ENCODE assay signal across 16 mouse cellular contexts in the genomic region with DNA sequence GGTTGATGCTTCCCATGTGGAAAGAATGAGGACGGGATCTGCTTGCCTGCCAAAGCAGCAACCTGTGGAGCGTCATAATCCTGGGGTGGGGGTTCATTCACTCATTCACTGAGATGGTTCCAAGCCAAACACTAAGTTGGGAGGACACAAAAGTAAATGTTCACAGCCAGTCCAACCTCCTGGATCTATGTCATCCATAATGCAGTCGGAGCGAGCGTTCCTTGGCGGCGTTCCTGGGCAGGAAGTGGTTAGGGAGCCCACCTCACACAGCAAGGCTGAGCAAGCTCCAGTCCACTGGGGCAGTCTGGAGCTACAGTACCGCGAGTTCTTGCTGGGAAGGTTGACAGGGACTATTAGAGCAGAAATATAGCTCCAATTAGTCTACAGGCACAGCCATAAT. TPM values are rescaled to one million over a fixed set of nuclear protein-coding genes. Genes with fewer than 3 reads are reported as not detected.
DNase-seq lines count a peak whose midpoint lies in the region; ATAC-seq and TF ChIP-seq lines count a peak whose summit lies in the region.
"Had no signal": no experiment of that assay in that cellular context is flagged by ENCODE, and none has a peak within 500 bp of the region (broad histone marks: within the 10 kb centered on the region; RNA-seq: fewer than 3 reads in every experiment).

No protein-coding gene starts in this region.

- H3K27me3 ChIP-seq in E14TG2a.4 (ENCODE audit: insufficient read depth, low read length), result no peaks in the 10 kb centered on the region
- no peaks in the 10 kb centered on the region for H3K27me3 ChIP-seq in limb, embryonic 15.5 days
- H3K27me3 ChIP-seq in midbrain, embryonic 13.5 days, result no peaks in the 10 kb centered on the region
- H3K27me3 ChIP-seq: forebrain, embryonic 12.5 days; liver, embryonic 15.5 days; neural tube, embryonic 12.5 days had no signal

- H3K36me3 ChIP-seq in E14TG2a.4 (ENCODE audit: insufficient read depth, low read length), result no peaks in the 10 kb centered on the region
- no peaks in the 10 kb centered on the region for H3K36me3 ChIP-seq in limb, embryonic 15.5 days
- no peaks in the 10 kb centered on the region for H3K36me3 ChIP-seq in midbrain, embryonic 13.5 days
- H3K36me3 ChIP-seq: forebrain, embryonic 12.5 days; liver, embryonic 15.5 days; neural tube, embryonic 12.5 days had no signal

- 0 out of 2 replicates have a peak overlapping the region, but pooled peaks have one; percentile 17 for H3K4me3 ChIP-seq in E14TG2a.4 (replicated peaks; ENCODE audit: low read length)
- H3K4me3 ChIP-seq in limb, embryonic 15.5 days, result no peak overlapping the region
- H3K4me3 ChIP-seq in midbrain, embryonic 13.5 days (replicated peaks), result no peak overlapping the region
- H3K4me3 ChIP-seq: forebrain, embryonic 12.5 days; liver, embryonic 15.5 days; neural tube, embryonic 12.5 days had no signal

- 35% methylated on average over 9 of the region's 9 CpGs for WGBS in limb, embryonic 15.5 days
- 88% methylated on average over 9 of the region's 9 CpGs for WGBS in midbrain, embryonic 13.5 days

- H3K9me3 ChIP-seq in E14TG2a.4 (ENCODE audit: low read length), result no peaks in the 10 kb centered on the region
- no peaks in the 10 kb centered on the region for H3K9me3 ChIP-seq in limb, embryonic 15.5 days
- H3K9me3 ChIP-seq in midbrain, embryonic 13.5 days, result no peaks in the 10 kb centered on the region
- H3K9me3 ChIP-seq: forebrain, embryonic 12.5 days; liver, embryonic 15.5 days; neural tube, embryonic 12.5 days had no signal

- DNase-seq in kidney, postnatal 10 days, result peak; percentile 36
- DNase-seq in kidney, postnatal 14 days, result no peak
- peak; percentile 67 for DNase-seq in NIH3T3 (ENCODE audit: low read depth)
- no peak for DNase-seq in frontal cortex, postnatal 14 days (ENCODE audit: low spot score in 2 of 2)
- DNase-seq: adrenal gland, adult 8-10 months; cerebellum, postnatal 14 days; heart, adult 18-20 months; lung, postnatal 4 days; retina, postnatal 1 day had no signal

- peaks cover 40% of the 10 kb centered on the region for H3K4me1 ChIP-seq in E14TG2a.4 (replicated peaks; ENCODE audit: low read depth, low read length)
- peaks cover 6% of the 10 kb centered on the region; the same call in 1 of the 2 replicates for H3K4me1 ChIP-seq in limb, embryonic 15.5 days
- H3K4me1 ChIP-seq in midbrain, embryonic 13.5 days (replicated peaks), result no peaks in the 10 kb centered on the region
- H3K4me1 ChIP-seq: forebrain, embryonic 12.5 days; neural tube, embryonic 12.5 days had no signal

- no peak for TF ChIP-seq CTCF in E14TG2a.4 (conservative IDR thresholded peaks at IDR 0.05; ENCODE audit: low read length)

- no peak overlapping the region for H3K9ac ChIP-seq in limb, embryonic 15.5 days
- no peak overlapping the region for H3K9ac ChIP-seq in midbrain, embryonic 13.5 days (replicated peaks)
- H3K9ac ChIP-seq: forebrain, embryonic 12.5 days; liver, embryonic 15.5 days; neural tube, embryonic 12.5 days had no signal

- no peak overlapping the region for H3K4me2 ChIP-seq in limb, embryonic 15.5 days
- no peak overlapping the region for H3K4me2 ChIP-seq in midbrain, embryonic 13.5 days (replicated peaks)
- H3K4me2 ChIP-seq: forebrain, embryonic 12.5 days; liver, embryonic 15.5 days; neural tube, embryonic 12.5 days had no signal

- ATAC-seq in limb, embryonic 15.5 days (ENCODE audit: insufficient number of reproducible peaks, low FRiP score, low TSS enrichment, low read depth), result peak; percentile 75
- no peak for ATAC-seq in midbrain, embryonic 13.5 days
- ATAC-seq: midbrain, embryonic 16.5 days had no signal

- H3K27ac ChIP-seq in limb, embryonic 15.5 days, result peak overlapping the region; percentile 38; the same call in 1 of the 2 replicates
- no peak overlapping the region for H3K27ac ChIP-seq in midbrain, embryonic 13.5 days
- H3K27ac ChIP-seq: forebrain, embryonic 12.5 days; liver, embryonic 15.5 days; neural tube, embryonic 12.5 days had no signal

RNA-seq across cellular contexts. Expression of gene Lpgat1, which starts 49.6 kb away (rescaled TPM):
- 20.9 and 23.0 TPM in 2 replicates for polyA plus RNA-seq in limb, embryonic 15.5 days (2015; fragmentation: Nextera tagmentation; extraction: Ambion mirVana)
- 30.7 and 30.9 TPM in 2 replicates for polyA plus RNA-seq in midbrain, embryonic 13.5 days (2015; fragmentation: Nextera tagmentation; extraction: Ambion mirVana)

Comparison
In these comparisons a context has a peak if more than half of its experiments do, and no peak if none do; other contexts are left out.
1. DNase-seq: peak in kidney, postnatal 10 days (single experiment) and NIH3T3 (single experiment); none in kidney, postnatal 14 days (single experiment) and frontal cortex, postnatal 14 days (0 of 2).